Mouse (Mus musculus): Measurements from ENCODE around the gene Gpr87.

Gene Gpr87

DNA sequence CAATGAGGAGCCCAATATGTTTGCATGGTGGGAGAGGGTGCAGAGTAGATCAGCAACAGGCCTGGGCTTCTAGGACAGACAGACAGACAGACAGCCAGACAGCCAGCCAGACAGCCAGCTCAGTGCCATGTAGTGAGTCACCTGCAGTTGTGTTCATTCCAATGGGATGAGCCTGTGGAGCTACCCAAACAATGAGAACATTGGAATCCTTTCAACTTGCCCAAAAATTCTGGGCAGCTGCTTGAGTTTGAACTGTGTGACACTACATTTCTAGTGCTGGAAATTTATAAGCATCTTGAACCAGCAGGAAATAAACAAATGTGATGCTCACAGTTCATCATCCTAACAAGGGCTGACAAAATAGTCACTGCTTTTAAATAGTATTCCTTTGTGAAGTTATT, 55.3 kb downstream of the Gpr87 start:
- no peak for DNase-seq (ENCODE audit: low spot score)

DNA sequence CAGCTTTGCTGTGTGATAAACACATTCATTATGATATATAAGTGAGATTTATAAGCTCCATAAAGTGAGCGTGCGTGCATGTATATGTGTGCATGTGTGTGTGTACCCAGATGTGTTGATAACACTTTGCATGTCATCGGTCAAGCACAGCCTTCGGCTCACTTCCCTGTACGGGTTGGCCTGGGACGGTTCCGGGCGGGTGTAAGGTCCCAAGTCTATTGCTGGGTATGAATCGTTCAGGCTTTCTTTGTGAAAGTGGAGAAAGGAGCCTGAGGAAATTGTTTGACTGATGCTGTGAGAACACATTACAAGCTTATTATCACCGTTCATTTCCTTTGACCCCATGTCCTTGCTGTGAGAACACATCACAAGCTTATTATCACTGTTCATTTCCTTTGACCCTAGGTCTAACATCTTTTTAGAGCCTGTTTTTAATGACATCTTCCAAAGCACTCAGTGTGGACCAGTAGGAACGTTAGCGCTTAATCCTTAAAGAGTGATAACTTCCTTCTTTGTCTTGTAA, 55.9 kb downstream of the Gpr87 start:
- DNase-seq (ENCODE audit: low spot score), result no peak

DNA sequence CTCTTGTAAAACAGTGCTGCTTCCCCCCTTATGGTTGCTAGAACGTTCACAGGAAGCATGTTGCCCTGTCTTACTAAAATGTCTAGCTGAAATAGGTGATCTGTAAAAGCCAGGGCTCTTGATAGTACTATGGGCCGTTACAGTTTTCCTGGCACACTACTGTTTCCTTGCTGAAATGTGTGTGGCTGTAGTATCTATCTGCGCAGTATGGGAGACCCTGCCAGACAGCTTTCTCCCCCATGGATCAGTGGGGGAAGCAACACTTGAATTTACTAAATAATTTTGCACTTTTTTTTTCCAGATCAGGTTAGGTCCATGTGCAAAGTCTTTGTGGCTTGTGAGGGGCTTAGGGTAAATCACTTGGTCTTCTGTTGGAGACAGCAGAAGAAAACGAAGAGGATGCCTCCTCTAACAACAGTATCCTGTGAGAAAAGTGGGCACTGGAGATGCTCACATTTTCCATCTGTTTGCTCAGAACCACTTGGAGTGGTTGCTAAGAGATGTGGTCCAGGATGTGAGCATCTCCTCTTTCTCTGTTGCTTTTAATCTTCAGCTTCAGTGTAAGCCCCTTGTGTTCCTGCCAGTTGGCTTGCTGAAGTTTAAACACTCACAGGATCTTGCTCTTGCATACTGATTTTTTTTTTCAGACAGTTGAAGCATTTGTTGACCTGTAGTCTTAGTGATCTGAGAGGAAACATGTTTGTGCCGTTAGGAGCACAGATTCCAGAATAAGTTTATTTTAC, 58.8 kb downstream of the Gpr87 start:
- DNase-seq (ENCODE audit: low spot score), result no peak

- DNase-seq (ENCODE audit: low spot score), result no peak
These were observed 61.7 kb downstream of the Gpr87 start for GRCm38 (mm10) chr3:59133189-59133588.

GRCm38 (mm10) chr3:59131966-59132365, 62.9 kb downstream of the Gpr87 start:
- no peak for DNase-seq (ENCODE audit: low spot score)

DNA sequence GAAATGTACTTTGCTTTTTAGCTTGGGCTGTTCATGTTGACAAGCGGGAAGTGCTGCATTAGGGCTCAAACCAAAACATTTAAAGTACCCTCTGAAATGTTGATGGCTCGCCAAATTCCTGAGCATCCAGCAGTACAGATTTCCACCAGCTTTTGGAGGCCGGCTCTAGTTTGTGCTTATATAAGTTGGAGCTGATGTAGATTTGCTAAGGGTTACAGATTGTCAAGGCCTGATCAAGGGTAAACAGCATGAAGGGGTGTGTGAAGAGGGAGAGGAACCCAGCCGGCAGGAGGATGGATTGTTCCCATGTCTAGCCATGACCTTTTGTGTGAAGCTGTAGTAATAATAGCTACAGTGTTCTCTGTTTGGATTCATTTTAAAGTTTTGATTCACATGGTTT, 63.8 kb downstream of the Gpr87 start:
- DNase-seq (ENCODE audit: low spot score), result no peak

- no peak for DNase-seq (ENCODE audit: low spot score)
These were observed 64.5 kb downstream of the Gpr87 start for GRCm38 (mm10) chr3:59130431-59130830.

GRCm38 (mm10) chr3:59129547-59129946, 65.4 kb downstream of the Gpr87 start:
- no peak for DNase-seq (ENCODE audit: low spot score)

All from layer of hippocampus, adult 11-12 months (tissue).